Comparison of ENCODE assay signal across 16 mouse cellular contexts in genomic region chr14:27273169-27273568, GRCm38 (mm10).
"Had no signal": no experiment of that assay in that cellular context is flagged by ENCODE, and none has a peak within 500 bp of the region (broad histone marks: within the 10 kb centered on the region; RNA-seq: fewer than 3 reads in every experiment).

No protein-coding gene starts in this region.

- H3K27me3 ChIP-seq: midbrain, embryonic 15.5 days; neural tube, embryonic 13.5 days; neural tube, embryonic 15.5 days had no signal

- H3K9ac ChIP-seq: lung, embryonic 14.5 days; midbrain, embryonic 12.5 days; midbrain, embryonic 15.5 days; neural tube, embryonic 13.5 days; neural tube, embryonic 15.5 days had no signal

- H3K36me3 ChIP-seq: midbrain, embryonic 12.5 days; midbrain, embryonic 15.5 days; neural tube, embryonic 13.5 days; neural tube, embryonic 15.5 days had no signal

- DNase-seq: lung, adult 18-20 months; lung, embryonic 14.5 days; lung, postnatal 10 days; lung, postnatal 4 days; right cerebral cortex, adult 18-20 months; right cerebral cortex, postnatal 25 days; right cerebral cortex, postnatal 4 days; spleen, adult 18-20 months; thymus, adult 18-20 months; thymus, postnatal 14 days; thymus, postnatal 4 days had no signal

- H3K4me3 ChIP-seq: midbrain, embryonic 12.5 days; midbrain, embryonic 15.5 days; myocyte; neural tube, embryonic 13.5 days; neural tube, embryonic 15.5 days had no signal

- H3K9me3 ChIP-seq: midbrain, embryonic 12.5 days; midbrain, embryonic 15.5 days; neural tube, embryonic 13.5 days; neural tube, embryonic 15.5 days had no signal

- H3K27ac ChIP-seq: neural tube, embryonic 13.5 days; neural tube, embryonic 15.5 days had no signal

- H3K4me2 ChIP-seq: lung, embryonic 14.5 days; midbrain, embryonic 12.5 days; midbrain, embryonic 15.5 days; neural tube, embryonic 13.5 days; neural tube, embryonic 15.5 days had no signal
